Mouse (Mus musculus): ENCODE measurements around the gene Anxa4. TPM values are rescaled to one million over a fixed set of nuclear protein-coding genes. Genes with fewer than 3 reads are reported as not detected.

Gene Anxa4
- total RNA-seq, 2 experiments from 2014 or later = 76.0 to 82.7 TPM

- no peak for DNase-seq (ENCODE audit: low spot score in 2 of 2)
Measured at GRCm38 (mm10) chr6:86804646-86805045, 11.3 kb upstream of the Anxa4 start.

- no peak for DNase-seq (ENCODE audit: low spot score in 2 of 2)
Measured at GRCm38 (mm10) chr6:86801431-86801830, 8.0 kb upstream of the Anxa4 start.

- no peak for DNase-seq (ENCODE audit: low spot score in 2 of 2)
Measured at GRCm38 (mm10) chr6:86800467-86800866, 7.1 kb upstream of the Anxa4 start.

GRCm38 (mm10) chr6:86797455-86797854 is 4.1 kb upstream of the Anxa4 start:
- no peak for DNase-seq (ENCODE audit: low spot score in 2 of 2)

GRCm38 (mm10) chr6:86793957-86794356 is 573 bp upstream of the Anxa4 start:
- no peak for DNase-seq (ENCODE audit: low spot score in 2 of 2)

- DNase-seq (ENCODE audit: low spot score in 2 of 2) = no peak
Measured at GRCm38 (mm10) chr6:86790351-86790943, 2.9 kb downstream of the Anxa4 start.

- no peak for DNase-seq (ENCODE audit: low spot score in 2 of 2)
Measured at GRCm38 (mm10) chr6:86788242-86788641, 5.1 kb downstream of the Anxa4 start.

- DNase-seq (ENCODE audit: low spot score in 2 of 2) = no peak
Measured at GRCm38 (mm10) chr6:86786545-86786944, 6.8 kb downstream of the Anxa4 start.

- DNase-seq (ENCODE audit: low spot score in 2 of 2) = no peak
Measured at GRCm38 (mm10) chr6:86784739-86785138, 8.6 kb downstream of the Anxa4 start.

- no peak for DNase-seq (ENCODE audit: low spot score in 2 of 2)
Measured at GRCm38 (mm10) chr6:86782342-86782741, 11.0 kb downstream of the Anxa4 start.

GRCm38 (mm10) chr6:86781361-86781957 is 11.9 kb downstream of the Anxa4 start:
- DNase-seq (ENCODE audit: low spot score in 2 of 2) = no peak

GRCm38 (mm10) chr6:86778910-86779594 is 14.3 kb downstream of the Anxa4 start:
- no peak for DNase-seq (ENCODE audit: low spot score in 2 of 2)

- DNase-seq (ENCODE audit: low spot score in 2 of 2) = no peak
Measured at GRCm38 (mm10) chr6:86777181-86777580, 16.2 kb downstream of the Anxa4 start.

- no peak for DNase-seq (ENCODE audit: low spot score in 2 of 2)
Measured at GRCm38 (mm10) chr6:86776706-86777071, 16.7 kb downstream of the Anxa4 start.

GRCm38 (mm10) chr6:86776001-86776705 is 17.2 kb downstream of the Anxa4 start:
- DNase-seq (ENCODE audit: low spot score in 2 of 2) = peak; percentile 53 to 54

- DNase-seq (ENCODE audit: low spot score in 2 of 2) = no peak
Measured at GRCm38 (mm10) chr6:86774937-86775336, 18.4 kb downstream of the Anxa4 start.

GRCm38 (mm10) chr6:86773830-86774229 is 19.6 kb downstream of the Anxa4 start:
- DNase-seq (ENCODE audit: low spot score in 2 of 2) = no peak

GRCm38 (mm10) chr6:86772631-86773030 is 20.8 kb downstream of the Anxa4 start:
- no peak for DNase-seq (ENCODE audit: low spot score in 2 of 2)

- no peak for DNase-seq (ENCODE audit: low spot score in 2 of 2)
Measured at GRCm38 (mm10) chr6:86768938-86769337, 24.4 kb downstream of the Anxa4 start.

- no peak for DNase-seq (ENCODE audit: low spot score in 2 of 2)
Measured at GRCm38 (mm10) chr6:86768186-86768776, 25.1 kb downstream of the Anxa4 start.

GRCm38 (mm10) chr6:86767465-86767864 is 25.9 kb downstream of the Anxa4 start:
- no peak for DNase-seq (ENCODE audit: low spot score in 2 of 2)

- no peak for DNase-seq (ENCODE audit: low spot score in 2 of 2)
Measured at GRCm38 (mm10) chr6:86765637-86766059, 27.7 kb downstream of the Anxa4 start.

Data from adrenal gland, adult 18-20 months (tissue).